Mouse (Mus musculus) ES-E14 (cell line): Measurements from ENCODE around the gene Crlf1.

ENCODE experiments used
- CHD2 ChIP-seq: IDR thresholded peaks from 2 replicates; pipeline ENCODE4 v1.6.1; 2014; ENCODE audit warnings: mild to moderate bottlenecking, low read depth, low read length, inconsistent platforms
- MAFK ChIP-seq: IDR thresholded peaks from 2 replicates; pipeline ENCODE4 v1.6.1; 2014; ENCODE audit warnings: mild to moderate bottlenecking, low read depth, low read length, inconsistent platforms; ENCODE audit not compliant: insufficient read depth
- ZC3H11A ChIP-seq: IDR thresholded peaks from 2 replicates; pipeline ENCODE4 v1.6.1; 2012; ENCODE audit warnings: low read depth, mild to moderate bottlenecking, inconsistent platforms, low read length, borderline replicate concordance

DNA sequence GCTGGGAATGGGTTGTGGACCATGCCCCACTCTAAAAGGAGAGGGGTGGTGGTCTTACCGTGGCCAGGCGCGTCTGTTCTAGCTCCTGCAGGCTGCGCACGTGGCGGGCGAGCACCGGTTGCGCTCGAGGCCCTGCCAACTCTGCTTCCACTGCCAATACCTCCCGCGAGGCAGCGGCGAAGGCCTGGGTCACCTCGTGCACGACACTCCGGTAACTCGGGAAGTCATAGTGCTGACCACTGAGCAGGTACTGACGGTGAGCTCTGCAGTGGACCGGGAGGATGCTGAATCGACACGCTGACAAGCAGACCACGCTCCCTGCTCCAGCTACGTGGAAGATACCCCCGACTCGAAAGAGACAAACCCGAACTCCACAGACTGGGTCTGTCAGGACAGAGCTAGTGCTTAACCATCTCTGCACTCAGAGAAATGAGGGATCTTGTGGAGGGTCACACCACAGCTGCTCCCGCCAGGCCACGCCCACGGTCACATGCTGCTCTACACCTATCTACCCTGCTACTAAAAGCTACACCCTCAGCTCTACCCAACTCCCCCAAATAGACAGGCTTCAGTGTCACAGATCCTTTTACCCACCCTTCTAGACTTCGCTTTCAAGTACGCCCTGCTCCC is 12.9 kb downstream of the Crlf1 start:
- TF ChIP-seq CHD2 (no peak), MAFK (no peak), ZC3H11A (no peak)
